Mouse (Mus musculus) adrenal gland, postnatal 14 days (tissue): ENCODE measurements around the gene Arl2bp. TPM values are rescaled to one million over a fixed set of nuclear protein-coding genes. Genes with fewer than 3 reads are reported as not detected.

Experiments used
- total RNA-seq: library from RNA; stranded (reverse); gene quantifications from 2 replicates; pipeline ENCODE4 v1.2.3, GENCODE M21; 2021

The Arl2bp gene
- total RNA-seq, 1 experiment from 2014 or later, result 60.1 TPM

Other genes starting within 250 kb of the Arl2bp start
- gene Nlrc5, start 232.2 kb upstream of the Arl2bp start, total RNA-seq, result 2.0 and 9.7 TPM in 2 replicates
- gene Cpne2, start 133.6 kb upstream of the Arl2bp start, total RNA-seq, result 13.5 and 19.1 TPM in 2 replicates
- 20.5 and 21.7 TPM in 2 replicates for gene Rspry1, start 64.7 kb upstream of the Arl2bp start, total RNA-seq
- 42.3 and 45.9 TPM in 2 replicates for gene Fam192a, start 64.6 kb upstream of the Arl2bp start, total RNA-seq
- 0.86 and 1.6 TPM in 2 replicates for gene Pllp, start 29.7 kb downstream of the Arl2bp start, total RNA-seq
- 0.37 and 2.3 TPM in 2 replicates for gene Ccl22, start 79.0 kb downstream of the Arl2bp start, total RNA-seq
- 16.2 and 19.2 TPM in 2 replicates for gene Cx3cl1, start 105.4 kb downstream of the Arl2bp start, total RNA-seq
- 1.1 TPM in 1 of 2 replicates, not detected in the other for gene Ccl17, start 143.9 kb downstream of the Arl2bp start, total RNA-seq
- gene Coq9, start 171.7 kb downstream of the Arl2bp start, total RNA-seq, result 269 and 282 TPM in 2 replicates
- gene Ciapin1, start 171.8 kb downstream of the Arl2bp start, total RNA-seq, result 107 and 122 TPM in 2 replicates
- gene Polr2c, start 190.8 kb downstream of the Arl2bp start, total RNA-seq, result 58.3 and 65.8 TPM in 2 replicates
- gene Dok4, start 209.7 kb downstream of the Arl2bp start, total RNA-seq, result 19.7 and 20.7 TPM in 2 replicates